Mouse (Mus musculus): ENCODE measurements around the gene Tlcd1. TPM values are rescaled to one million over a fixed set of nuclear protein-coding genes. Genes with fewer than 3 reads are reported as not detected.

Gene Tlcd1
- total and polyA plus RNA-seq, 2 experiments from 2014 or later = 15.1 to 24.1 TPM

DNA sequence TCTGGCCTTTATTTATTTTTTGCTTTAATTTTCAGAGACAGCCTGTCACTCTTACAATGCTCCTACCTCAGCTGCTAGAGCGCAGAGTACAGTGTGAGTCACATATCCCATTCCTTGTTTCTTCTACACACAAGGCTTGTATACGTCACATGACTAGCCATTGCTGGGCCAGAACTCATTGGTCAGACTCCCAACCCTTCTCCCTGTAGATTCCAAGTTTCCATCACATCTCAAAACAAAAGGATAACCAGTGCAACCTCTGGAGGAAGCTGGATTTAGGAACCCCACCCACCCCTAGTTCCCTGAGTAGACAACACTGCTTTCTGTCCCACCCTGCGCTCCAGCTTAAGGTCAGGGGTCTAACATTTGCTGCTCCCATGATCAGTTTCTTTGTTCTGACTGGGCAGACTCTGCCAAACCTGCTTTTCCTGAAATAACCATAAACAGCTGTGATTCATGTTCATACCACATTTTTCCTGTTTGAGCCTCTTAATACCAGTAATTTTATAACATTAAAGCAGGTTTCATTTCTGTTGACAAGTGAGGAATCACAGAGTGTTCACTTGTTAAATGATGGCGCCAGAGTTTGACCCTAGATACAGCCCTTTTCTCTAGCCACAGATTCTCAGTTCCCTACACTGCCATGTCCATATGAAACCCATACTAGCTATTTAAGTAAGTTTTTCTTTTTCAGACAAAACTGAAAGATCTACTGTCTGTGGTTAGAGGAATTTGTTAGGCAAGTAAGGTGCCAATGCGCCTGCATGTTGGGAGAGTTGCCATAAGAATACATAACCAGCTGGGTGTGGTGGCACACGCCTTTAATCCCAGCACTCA is 29.6 kb upstream of the Tlcd1 start:
- DNase-seq (ENCODE audit: low spot score) (no peak), ATAC-seq (ENCODE audit: insufficient read depth, low read depth) (peak; percentile 44; the same call in 1 of the 2 replicates)
- Histone ChIP-seq H3K4me2 (ENCODE audit: low read depth, low read length) (no peak overlapping the region), H3K4me3 (ENCODE audit: low read depth, low read length) (no peak overlapping the region), H3K9me3 (replicated peaks; ENCODE audit: control insufficient read depth, low read length) (no peaks in the 10 kb centered on the region), H3K27ac (ENCODE audit: low read depth) (no peak overlapping the region), H3K36me3 (replicated peaks; ENCODE audit: control insufficient read depth, insufficient read depth, low read length) (peaks cover 79% of the 10 kb centered on the region), H3K9ac (replicated peaks; ENCODE audit: low read depth, low read length) (no peak overlapping the region), H3K4me1 (ENCODE audit: control insufficient read depth, insufficient read depth) (no peaks in the 10 kb centered on the region), H3K27me3 (ENCODE audit: control insufficient read depth, insufficient read depth, low read length) (no peaks in the 10 kb centered on the region)
- TF ChIP-seq EP300 (IDR thresholded peaks at IDR 0.05; ENCODE audit: low read depth) (no peak), CTCF (IDR thresholded peaks at IDR 0.05; ENCODE audit: low read depth) (no peak)
- WGBS = 91% methylated on average over 6 of the region's 6 CpGs

DNA sequence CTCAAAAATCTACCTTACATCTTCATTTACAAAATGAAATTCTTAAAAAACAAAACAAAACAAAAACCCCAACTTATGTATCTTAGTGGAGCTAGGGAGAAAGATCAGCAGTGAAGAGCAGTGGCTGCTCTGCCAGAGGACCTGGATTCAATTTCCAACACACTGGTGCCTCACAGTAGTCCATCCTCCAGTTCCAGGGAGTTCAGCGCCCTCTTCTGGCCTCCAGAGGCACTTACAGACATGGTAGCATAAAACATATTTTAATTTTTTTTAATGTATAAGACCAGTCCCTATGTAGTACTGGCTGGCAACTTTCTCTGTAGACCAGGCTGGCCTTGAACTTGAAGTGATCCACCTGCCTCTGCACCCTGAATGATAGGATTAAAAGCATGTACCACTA is 25.4 kb upstream of the Tlcd1 start:
- Histone ChIP-seq H3K4me1 (ENCODE audit: control insufficient read depth, insufficient read depth) (no peaks in the 10 kb centered on the region), H3K4me2 (ENCODE audit: low read depth, low read length) (no peak overlapping the region), H3K9ac (replicated peaks; ENCODE audit: low read depth, low read length) (no peak overlapping the region), H3K9me3 (replicated peaks; ENCODE audit: control insufficient read depth, low read length) (no peaks in the 10 kb centered on the region), H3K4me3 (ENCODE audit: low read depth, low read length) (no peak overlapping the region), H3K27ac (ENCODE audit: low read depth) (no peak overlapping the region), H3K27me3 (ENCODE audit: control insufficient read depth, insufficient read depth, low read length) (no peaks in the 10 kb centered on the region), H3K36me3 (replicated peaks; ENCODE audit: control insufficient read depth, insufficient read depth, low read length) (peaks cover 62% of the 10 kb centered on the region)
- WGBS = 37% methylated on average over 1 of the region's 1 CpGs
- DNase-seq (ENCODE audit: low spot score) (no peak), ATAC-seq (ENCODE audit: insufficient read depth, low read depth) (no peak)
- TF ChIP-seq CTCF (IDR thresholded peaks at IDR 0.05; ENCODE audit: low read depth) (peak; percentile 54), EP300 (IDR thresholded peaks at IDR 0.05; ENCODE audit: low read depth) (no peak)

DNA sequence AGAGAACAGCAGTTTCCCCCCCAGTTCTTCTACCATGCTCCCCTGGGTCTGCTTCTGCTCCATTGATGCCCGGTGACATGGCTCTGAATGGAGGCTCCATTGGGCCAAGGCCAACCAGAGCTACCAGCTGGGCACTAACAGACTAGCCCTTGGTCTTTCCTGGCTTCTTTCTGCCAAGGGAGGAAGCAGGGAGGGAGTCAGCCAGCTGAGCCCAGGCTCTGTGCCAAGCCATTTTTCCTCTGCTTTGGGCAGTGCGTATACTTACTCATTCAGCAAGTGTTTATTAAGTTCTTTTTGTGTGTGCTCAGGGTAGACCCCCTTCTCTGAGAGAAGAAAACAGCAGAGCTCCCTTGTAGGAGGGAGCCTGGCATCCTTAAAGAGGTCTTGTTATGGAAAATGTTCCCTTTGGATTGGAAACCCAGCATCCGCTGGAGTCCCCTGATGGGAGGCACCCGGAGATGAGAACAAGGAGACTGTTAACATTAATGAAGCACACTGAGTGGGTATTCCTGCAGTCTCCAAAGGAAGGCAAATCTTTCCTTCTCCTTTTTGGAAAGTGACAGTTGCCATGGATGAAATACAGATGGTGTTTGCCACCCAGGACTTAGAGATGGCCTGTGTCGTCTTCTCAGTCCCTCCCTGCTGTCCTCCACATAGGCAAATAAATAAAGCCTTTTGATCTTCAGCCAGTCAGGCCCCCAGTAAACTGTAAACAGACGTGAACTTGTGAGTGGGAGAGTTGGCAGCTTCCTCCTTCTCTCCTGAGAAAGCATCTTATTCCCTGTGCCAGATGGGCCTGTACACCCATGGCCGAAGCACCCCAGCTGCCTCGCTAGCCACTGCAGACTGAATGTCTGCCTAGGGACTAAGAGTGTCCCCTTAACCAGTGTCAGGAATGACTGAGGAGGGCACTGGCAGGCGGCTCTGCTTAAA is 23.9 kb upstream of the Tlcd1 start:
- Histone ChIP-seq H3K9ac (replicated peaks; ENCODE audit: low read depth, low read length) (no peak overlapping the region), H3K4me2 (ENCODE audit: low read depth, low read length) (no peak overlapping the region), H3K9me3 (replicated peaks; ENCODE audit: control insufficient read depth, low read length) (no peaks in the 10 kb centered on the region), H3K27ac (ENCODE audit: low read depth) (peak overlapping the region; percentile 36), H3K36me3 (replicated peaks; ENCODE audit: control insufficient read depth, insufficient read depth, low read length) (peaks cover 60% of the 10 kb centered on the region), H3K27me3 (ENCODE audit: control insufficient read depth, insufficient read depth, low read length) (no peaks in the 10 kb centered on the region), H3K4me3 (ENCODE audit: low read depth, low read length) (no peak overlapping the region), H3K4me1 (ENCODE audit: control insufficient read depth, insufficient read depth) (no peaks in the 10 kb centered on the region)
- WGBS = 63% methylated on average over 9 of the region's 9 CpGs
- no peak for DNase-seq (ENCODE audit: low spot score)
- TF ChIP-seq CTCF (IDR thresholded peaks at IDR 0.05; ENCODE audit: low read depth) (no peak), EP300 (IDR thresholded peaks at IDR 0.05; ENCODE audit: low read depth) (no peak)
- no peak for ATAC-seq (ENCODE audit: insufficient read depth, low read depth)

DNA sequence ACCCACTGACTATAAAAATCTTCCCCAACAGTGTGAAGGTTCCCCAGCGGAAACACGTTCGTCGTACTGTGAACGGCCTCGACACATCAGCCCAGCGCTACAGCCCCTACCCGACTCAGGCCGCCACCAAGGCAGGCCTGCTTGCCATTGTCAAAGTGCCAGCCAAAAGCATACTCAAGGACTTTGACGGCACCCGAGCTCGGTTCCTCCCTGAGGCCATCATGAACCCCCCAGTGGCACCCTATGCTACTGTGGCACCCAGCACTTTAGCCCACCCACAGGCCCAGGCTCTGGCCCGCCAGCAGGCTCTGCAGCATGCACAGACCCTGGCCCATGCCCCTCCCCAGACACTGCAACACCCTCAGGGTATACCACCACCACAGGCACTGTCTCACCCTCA is 22.7 kb upstream of the Tlcd1 start:
- Histone ChIP-seq H3K9me3 (replicated peaks; ENCODE audit: control insufficient read depth, low read length) (no peaks in the 10 kb centered on the region), H3K27me3 (ENCODE audit: control insufficient read depth, insufficient read depth, low read length) (no peaks in the 10 kb centered on the region), H3K4me2 (ENCODE audit: low read depth, low read length) (no peak overlapping the region), H3K9ac (replicated peaks; ENCODE audit: low read depth, low read length) (no peak overlapping the region), H3K4me1 (ENCODE audit: control insufficient read depth, insufficient read depth) (no peaks in the 10 kb centered on the region), H3K36me3 (replicated peaks; ENCODE audit: control insufficient read depth, insufficient read depth, low read length) (peaks cover 62% of the 10 kb centered on the region), H3K27ac (ENCODE audit: low read depth) (no peak overlapping the region), H3K4me3 (ENCODE audit: low read depth, low read length) (no peak overlapping the region)
- TF ChIP-seq CTCF (IDR thresholded peaks at IDR 0.05; ENCODE audit: low read depth) (no peak), EP300 (IDR thresholded peaks at IDR 0.05; ENCODE audit: low read depth) (no peak)
- 83% methylated on average over 13 of the region's 13 CpGs for WGBS
- no peak for ATAC-seq (ENCODE audit: insufficient read depth, low read depth)
- no peak for DNase-seq (ENCODE audit: low spot score)

DNA sequence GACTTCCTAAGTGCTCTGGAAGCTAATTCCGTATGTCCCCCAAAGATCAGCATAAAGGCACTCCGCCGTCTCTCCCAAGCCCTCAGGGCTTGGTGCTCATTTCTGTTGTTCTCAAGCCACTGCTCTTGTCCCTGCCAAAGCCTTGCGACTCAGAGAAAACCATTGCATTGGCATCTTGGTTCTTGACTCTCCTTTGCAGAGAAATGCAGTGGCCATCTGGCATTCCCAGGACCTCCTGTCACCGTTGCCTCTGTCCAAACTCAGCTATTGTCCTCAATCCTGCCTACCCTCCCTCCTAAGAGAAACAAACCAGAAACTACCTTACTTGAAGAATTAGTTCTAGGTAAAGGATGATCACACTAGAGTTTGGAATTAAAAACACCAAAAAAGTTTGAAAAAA is 20.8 kb upstream of the Tlcd1 start:
- Histone ChIP-seq H3K4me1 (ENCODE audit: control insufficient read depth, insufficient read depth) (peaks cover 3% of the 10 kb centered on the region; the same call in 1 of the 2 replicates), H3K27me3 (ENCODE audit: control insufficient read depth, insufficient read depth, low read length) (no peaks in the 10 kb centered on the region), H3K9me3 (replicated peaks; ENCODE audit: control insufficient read depth, low read length) (no peaks in the 10 kb centered on the region), H3K9ac (replicated peaks; ENCODE audit: low read depth, low read length) (no peak overlapping the region), H3K4me3 (ENCODE audit: low read depth, low read length) (no peak overlapping the region), H3K36me3 (replicated peaks; ENCODE audit: control insufficient read depth, insufficient read depth, low read length) (peaks cover 57% of the 10 kb centered on the region), H3K4me2 (ENCODE audit: low read depth, low read length) (no peak overlapping the region), H3K27ac (ENCODE audit: low read depth) (no peak overlapping the region)
- WGBS = 79% methylated on average over 5 of the region's 5 CpGs
- ATAC-seq (ENCODE audit: insufficient read depth, low read depth) (no peak), DNase-seq (ENCODE audit: low spot score) (no peak)
- TF ChIP-seq CTCF (IDR thresholded peaks at IDR 0.05; ENCODE audit: low read depth) = no peak

Measured in heart, postnatal 0 days (tissue).